Mouse (Mus musculus) thymus, postnatal 10 days (tissue): ENCODE measurements around the gene Rab23.

Experiments
- DNase-seq, 2 experiments: peaks; one replicate each; pipeline ENCODE4 v3.0.0; 2021; ENCODE audit warnings: low spot score in 2 of 2

Rab23 gene

DNA sequence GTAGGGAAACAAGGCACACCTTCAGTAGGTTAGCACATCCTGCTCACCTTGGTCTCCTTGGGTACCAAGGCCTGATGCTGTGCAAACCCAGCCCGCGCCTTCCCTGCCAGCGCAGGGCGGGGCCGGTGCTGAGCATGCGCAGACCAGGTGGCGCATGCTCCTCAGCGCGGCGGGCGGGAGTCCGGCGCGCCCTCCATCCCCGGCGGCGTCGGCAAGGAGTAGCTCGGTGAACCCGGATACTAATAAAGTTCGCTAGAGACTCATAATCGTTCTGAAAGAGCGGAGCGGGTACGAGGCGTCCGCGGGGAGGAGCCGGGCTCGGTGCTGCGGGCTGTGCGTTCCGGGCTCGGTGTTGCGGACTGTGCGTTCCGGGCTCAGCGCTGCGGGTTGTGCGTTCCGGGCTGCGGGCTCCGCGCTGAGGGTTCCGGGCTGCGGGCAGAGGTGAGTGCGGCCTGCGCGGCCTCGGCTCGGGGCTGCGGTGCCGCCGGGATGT, at the start of gene Rab23:
TSS of gene Rab23 (plus strand) at position 155 of the 493 bp plus-strand sequence.
- peak; percentile 43 to 69 for DNase-seq

DNA sequence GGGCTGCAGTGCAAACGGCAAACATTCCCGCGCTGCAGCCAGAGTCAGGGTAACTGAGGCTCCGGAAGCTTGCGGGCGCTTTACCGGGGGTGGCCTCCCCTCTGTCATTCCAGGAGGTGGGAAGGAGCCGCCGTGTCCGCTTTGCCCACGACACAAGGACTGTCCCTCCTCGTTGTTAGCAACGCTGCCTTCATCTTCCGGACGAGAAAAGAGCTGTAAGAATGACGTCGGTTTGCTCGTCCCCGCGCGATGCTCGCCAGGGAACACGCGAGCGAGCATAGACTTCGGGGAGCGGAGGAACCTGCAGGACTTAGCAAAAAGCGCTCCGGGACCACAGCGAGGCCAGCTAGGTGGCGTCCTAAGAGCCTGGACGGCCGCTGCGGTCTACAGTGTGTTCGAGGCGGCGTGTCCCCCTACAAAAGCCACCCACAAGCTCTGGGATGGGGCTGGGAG, 49.5 kb upstream of the Rab23 start:
- peak; percentile 41 to 48 for DNase-seq

DNA sequence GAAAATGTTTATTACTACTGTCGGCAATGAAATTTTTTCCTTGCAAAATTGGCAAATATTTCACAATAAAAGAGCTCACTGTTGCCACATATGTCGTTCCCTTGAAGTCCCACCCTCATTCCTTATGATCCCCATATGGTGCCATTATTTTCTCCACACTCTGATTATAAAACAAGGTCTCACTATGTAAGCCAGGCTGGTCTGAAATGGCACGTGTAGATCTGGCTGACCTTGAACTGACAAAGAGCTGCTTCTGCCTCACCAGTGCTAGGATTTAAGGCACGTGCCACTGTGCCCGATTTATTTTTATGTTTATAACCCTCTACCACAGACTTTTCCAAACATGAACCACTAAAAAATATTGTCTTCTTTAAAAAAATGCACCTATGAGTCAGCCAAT, 48.2 kb upstream of the Rab23 start:
- no peak for DNase-seq

DNA sequence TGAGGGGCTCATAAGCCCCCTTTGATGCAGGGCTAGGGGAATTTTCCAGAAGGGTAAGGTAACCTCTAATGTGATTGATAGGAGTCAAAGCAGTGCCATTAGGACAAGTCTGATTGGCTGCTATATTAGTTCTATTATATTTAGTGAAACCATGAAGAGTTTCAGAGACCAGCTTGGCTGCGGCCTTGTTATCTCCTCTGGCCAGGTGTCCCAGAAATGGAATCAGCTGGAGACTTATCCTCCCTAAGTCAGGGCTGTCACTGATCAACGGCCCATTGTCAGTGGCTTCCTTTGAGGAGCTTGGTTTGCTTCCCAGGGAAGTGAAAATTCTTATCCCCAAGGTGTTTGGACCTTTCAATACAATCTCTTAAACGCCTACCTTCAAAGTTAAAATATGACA, 47.6 kb upstream of the Rab23 start:
- no peak for DNase-seq

DNA sequence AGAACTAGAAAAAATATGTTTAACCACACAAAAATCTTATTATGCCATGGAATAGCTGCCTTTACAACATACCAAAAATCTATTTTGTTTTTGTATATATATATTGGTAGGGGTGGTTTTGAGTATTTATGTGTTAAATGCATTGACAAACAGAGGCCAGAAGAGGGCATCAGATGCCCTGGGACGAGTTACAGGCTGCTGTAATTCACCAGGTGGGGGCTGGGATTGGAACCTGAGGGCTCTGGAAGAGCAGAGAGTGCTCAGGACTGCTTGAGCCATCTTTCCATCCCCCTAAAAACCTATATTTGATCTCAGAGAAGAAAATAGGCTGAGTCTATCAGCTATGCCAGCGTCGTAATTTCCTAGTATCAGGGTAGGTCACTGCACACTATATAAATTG, 47.2 kb upstream of the Rab23 start:
- DNase-seq, result peak in 1 of 2 experiments; percentile 24

DNA sequence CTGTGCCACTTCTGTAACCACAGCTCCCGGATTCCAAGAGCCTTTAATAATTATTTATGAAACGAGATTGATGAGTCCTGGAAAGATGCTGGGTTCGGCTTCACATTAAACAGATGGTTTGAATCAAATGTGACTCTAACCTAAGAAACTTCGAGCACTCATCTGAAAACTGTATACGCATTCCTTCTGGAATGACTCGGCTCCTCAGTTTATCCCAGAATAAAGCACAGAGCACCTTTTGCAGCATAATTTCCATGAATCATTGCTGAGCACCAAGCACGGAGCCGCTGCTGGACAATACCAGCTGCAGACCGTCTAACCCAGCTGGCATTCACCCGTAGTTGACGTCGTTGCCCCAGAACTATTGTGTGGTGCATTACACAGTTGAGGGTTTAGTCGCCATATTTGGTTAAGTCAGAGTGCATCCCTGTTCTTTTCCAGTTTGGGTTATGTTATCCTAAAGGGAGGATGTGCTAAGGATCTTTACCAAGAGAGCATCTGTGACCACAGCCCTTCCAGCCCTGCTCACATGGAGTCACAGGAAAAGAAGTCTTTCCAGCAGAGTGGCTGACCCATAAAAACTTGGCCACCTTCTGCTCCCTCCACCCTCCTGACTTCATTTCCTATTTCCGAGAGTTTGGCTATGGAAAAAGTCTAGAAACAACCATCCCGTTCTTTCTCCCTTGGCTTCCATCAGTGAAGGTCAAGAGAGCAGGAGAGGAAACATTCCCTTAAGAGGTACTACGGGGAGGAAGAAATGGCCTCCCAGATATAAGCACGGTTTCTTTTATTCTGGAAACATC, 46.3 kb upstream of the Rab23 start:
- DNase-seq, result no peak

DNA sequence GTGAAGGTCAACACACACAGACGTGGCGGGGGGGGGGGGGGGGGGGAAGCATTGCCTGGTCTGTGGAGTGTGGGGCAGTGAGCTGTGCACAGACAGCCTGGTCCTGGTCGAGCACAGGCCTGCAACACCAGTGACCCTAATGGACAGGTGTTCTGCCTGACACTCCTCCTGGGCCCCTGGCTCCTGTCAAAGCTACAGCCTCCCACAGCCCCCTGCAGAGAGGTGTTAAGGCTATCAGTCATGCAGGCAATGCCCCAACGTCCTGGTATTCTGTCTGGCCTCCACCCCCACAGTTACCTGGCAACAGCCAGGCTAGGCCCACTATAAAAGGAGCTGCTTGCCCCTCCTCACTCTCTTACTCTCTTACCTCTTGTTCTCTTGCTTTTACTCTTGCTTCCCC, 39.3 kb upstream of the Rab23 start:
- DNase-seq, result no peak

DNA sequence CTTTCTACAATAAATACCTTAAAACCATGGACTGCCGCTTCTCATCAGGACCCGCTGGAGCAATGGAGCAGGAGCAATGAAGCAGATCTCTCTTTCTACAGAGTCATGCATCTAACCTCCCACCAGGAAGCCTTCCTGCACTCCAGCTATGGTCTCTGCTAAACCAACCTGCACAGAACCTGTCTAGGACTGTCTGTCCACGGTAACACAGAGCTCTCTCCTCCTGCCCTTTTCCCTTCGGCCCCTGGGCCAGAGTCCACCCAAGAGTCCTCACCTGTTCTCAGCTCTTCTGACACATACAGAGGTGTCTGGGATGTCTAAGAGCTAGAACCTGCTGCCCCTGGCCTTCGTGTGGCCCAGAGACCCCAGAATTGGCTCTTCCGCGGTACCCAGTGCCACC, 38.8 kb upstream of the Rab23 start:
- no peak for DNase-seq

DNA sequence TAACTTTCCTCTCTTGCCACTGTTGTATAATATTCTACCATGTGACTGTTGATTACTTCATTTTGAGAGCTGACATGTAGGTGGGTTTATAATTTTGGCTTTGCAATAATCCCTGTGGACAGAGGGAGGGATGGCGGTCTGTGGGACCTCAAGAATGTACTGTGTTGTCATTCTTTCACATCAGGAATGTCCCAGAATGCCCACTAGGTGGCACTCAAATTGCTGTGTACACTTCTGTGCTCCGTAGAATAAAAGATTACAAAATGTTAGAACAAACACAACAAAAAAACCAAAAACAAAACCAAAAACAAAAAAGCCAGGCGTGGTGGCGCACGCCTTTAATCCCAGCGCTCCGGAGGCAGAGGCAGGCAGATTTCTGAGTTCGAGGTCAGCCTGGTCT, 35.2 kb upstream of the Rab23 start:
- DNase-seq, result peak in 1 of 2 experiments; percentile 16

DNA sequence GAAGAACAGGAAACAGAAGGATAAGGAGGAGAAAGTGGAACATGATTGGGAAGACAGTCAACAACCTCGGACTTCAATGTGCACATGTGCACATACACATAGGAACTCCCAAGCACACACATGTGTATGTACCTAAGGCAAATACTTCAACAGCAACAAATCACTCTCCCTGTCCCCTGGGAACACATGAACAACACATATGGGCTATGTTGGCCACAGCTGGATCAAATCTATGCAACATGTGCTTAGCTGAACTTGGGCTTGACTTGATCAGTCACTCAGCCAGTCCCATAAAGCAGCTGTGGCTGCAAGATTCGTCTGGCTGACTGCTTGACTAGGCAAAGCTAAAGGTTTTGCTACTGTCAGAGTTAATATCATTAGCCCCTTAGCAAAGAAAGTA, 30.9 kb upstream of the Rab23 start:
- DNase-seq, result no peak

DNA sequence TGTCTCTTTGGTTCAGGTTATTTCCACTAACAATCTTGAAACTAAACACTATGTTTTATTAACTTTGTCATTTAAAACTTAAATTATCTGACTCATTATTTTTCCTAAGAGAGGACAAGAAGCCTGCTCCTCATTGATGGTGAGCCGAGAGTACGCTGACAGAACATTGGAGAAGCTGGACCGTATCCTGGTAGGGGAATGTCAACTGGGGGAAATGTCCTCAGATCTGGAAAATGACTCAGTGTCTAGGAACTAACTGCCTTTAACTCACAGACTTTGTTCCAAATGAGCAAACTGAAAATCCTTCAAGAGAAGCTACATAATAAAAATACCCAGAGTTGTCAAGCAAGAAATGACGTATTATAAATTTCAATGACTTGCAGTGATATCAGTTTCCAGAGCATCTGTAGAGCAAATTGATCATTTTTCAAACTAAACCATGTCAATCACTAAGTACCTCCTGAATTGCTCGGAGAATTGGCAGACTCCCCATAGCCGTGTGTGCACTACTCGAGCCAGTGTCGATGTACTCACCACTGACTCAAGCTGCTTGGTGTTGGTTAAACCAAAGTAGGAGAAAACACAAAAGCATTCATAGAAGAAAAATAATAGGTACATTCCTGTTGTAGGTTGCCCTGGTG, 30.1 kb upstream of the Rab23 start:
- DNase-seq, result no peak

DNA sequence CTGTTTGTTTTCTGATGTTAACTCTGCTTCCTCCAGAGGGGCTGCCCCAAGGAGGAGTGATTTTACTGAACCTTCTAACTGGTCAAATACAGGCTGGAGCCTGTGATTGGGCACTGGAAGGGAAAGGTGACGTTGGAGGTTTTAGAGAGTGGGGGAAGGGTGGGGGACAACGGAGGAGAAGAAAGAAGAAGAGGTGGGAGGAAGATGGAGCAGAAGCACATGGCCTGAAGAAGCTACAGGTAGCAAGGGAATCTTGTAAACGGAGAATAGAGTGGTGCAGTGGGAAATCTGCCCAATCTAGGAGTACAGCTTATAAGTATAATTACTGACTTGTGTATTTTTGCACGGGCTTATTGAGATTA, 29.6 kb upstream of the Rab23 start:
- no peak for DNase-seq

DNA sequence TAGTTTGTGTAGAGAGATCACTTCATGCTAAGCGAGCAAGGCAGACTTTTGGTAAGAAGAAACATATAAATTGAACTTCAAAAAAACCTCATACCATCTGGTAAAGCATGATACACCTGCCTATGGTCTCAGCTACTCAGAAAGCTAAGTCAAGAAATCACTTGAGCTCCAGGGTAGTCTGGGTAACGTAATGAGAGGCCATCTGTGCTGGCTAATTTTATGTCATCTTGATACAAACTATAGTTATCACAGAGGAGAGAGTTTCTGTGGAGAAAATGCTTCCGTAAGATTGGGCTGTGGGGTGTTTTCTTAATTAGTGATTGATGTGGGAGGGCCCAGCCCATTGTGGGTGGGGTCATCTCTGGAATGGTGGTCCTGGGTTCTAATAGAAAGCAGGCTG, 25.8 kb upstream of the Rab23 start:
- DNase-seq, result no peak

DNA sequence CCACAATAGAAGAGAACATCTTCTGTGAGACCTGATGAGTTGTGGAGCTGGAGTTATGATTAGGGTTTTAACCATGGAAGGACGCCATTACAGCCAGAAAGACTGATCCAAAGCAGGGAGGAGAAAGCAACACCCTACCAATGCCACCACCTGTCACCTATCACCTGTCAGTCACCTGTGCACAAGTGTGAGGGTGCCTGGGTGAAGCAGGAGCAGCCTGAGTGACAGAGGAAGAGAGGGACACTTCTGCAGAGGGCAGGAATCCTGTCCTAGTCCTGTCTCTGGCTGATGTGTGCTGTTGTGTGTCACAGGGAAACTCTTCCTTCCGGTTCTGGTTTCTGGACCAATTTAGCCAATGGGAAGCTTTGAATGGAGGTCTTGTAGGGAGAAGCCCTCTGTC, 23.7 kb upstream of the Rab23 start:
- no peak for DNase-seq

DNA sequence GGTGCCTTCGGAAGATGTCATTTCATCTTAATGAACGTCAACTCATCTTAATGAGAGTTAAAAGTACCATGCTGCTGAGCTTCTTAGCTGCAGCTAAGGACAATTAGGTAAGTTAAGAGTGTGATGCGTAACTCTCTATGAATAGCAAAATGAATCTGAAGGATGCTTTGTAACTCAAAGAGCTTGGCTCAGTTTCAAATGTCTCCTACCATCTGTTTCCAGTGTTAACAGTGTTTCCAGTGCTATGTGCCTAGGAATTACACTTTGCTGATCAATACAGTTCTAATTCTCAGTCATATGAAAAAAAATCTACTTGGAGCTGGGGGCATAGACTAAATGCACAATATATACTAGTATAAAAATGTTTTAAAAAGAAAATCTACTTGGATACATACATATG, 18.4 kb upstream of the Rab23 start:
- DNase-seq, result no peak

DNA sequence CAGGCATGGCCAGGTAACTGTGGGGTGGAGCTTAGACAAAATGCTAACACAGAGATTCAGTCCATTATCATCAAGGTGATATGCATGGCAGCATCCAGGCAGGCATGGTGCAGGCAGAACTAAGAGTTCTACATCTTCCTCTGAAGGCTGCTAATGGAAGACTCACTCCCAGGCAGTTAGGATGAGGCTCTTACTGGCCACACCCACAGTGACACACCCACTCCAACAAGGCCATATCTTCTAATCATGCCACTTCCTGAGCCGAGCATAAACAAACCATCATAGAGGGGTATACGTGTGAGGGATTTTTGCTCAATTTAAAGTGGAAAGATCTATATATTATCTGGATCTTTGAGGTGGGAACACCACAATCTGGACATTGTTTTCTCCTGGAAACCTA, 10.1 kb upstream of the Rab23 start:
- DNase-seq, result no peak

DNA sequence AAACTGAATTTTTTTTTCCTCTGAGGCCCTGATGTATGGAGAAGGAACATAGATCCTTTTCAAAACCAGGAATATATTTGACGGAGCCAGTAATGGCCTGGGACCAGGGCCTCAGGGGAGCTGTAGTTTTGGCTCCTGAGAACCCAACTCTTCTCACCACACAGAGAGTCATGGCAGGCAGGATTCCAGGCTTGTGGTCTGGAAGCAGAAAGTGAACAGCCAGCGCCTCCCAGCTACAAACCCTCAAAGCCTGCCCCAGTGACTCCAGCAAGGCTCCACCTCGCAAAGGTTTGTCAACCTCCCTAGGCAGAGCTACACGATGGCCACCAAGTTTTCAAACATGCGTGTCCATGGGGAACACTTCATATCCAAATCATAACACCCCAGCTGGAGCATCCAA, 7.7 kb upstream of the Rab23 start:
- no peak for DNase-seq

DNA sequence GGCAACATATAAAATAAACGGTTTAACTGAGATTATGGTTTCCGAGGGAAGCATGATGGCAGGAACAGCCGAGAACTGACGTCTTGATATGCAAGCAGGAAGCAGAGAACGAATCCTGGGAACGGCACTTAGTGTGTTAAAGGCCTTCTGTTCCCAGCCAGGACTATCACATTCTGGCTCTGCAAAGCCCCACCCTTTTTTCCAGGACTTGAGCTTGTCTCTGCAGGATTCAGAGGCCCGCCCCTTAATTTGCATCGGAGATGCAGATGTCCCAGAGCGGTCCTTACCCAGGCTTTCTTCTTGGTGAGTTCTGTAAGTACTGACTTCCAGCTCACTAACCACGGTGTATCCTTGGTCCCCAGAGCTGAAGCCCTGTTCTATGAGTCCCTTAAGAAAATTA, 4.9 kb upstream of the Rab23 start:
- DNase-seq, result no peak

DNA sequence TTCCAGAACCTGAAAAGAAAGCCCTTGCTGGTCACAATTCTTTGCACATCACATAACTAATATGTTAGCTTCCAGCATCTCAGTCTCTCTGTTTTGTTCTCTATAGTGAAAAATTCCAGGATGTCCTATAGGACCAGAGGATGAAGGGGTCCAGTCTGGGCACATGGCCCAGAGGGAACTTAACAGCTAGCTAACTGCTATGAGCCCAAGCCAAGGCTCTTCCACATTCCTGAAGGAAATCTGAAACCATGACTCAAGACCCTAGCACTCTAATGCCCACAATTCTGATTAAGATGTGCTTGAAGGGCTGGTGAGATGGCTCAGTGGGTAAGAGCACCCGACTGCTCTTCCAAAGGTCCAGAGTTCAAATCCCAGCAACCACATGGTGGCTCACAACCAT, 2.1 kb upstream of the Rab23 start:
- DNase-seq, result no peak

DNA sequence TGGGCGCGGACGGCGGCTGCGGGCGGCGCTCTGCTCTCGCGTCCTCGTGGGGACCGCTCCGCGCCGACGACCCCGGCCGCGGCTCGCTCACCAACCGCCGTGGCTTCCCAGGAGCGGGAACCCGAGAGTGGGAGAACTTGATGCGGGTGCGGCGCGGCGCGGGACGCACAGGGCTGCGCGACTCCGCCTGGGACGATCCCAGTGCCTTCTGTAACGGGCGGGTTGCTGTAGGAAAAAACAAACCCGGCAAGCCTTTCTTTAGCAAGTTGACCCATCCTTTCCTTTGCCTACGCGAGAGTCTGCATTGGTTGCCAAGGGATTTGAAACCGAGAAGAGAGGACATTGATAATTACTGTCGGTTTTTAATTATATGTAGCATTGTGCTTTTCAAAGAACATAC, 544 bp downstream of the Rab23 start:
- DNase-seq, result no peak

DNA sequence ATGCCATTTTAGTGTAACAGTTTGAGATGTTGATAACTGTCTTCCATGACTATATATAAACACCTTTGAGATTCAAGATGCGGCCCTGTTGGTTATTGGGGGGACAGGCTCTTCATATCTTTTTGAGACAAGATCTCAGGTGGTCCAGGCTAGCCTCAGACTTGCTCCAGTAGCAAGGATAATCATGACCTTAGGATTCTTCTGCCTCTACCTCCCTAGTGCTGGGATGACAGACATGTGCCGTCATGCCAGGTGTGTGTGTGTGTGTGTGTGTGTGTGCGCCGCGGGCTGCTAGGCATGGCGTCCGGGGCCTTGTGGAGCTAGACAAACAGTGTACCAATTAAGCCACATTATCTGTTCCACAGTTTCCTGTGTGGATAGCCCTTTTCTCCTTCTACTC, 1.3 kb downstream of the Rab23 start:
- DNase-seq, result no peak

DNA sequence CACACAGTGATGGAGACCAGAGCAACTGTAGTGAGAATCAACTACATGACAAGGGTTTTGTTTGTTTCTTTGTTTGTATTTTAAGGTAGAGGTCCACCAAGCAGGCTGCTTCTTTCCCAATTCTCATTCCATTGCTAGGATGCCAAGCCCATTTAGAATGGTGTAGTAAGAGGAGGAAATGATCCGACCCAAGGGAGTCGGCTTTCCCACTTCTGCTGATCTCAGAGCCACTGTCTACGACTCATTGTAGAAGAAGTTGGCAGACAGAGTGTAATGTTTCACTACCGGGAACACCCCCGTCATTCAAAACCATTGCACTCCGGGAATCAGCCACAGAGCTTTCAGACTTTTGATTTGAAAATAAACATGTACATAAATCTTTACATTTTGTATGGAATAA, 4.8 kb downstream of the Rab23 start:
- no peak for DNase-seq

DNA sequence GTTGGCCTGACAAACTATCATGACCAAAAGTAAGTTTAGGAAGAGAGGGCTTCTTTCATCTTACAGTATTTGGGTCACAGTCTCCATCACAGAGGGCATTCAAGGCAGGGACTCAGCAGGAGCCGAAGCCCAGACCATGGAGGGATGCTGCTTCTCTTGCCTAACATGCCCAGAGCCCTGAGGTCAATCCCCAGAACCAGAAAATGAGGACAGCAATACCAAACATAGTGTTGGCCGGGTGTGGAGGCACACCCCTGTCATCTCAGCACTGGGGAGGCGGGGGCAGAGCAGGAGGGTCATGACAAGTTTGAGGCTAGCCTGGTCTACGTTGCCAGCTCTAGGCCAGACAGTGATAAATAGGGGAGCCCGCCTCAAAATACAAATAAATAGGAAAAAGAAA, 5.4 kb downstream of the Rab23 start:
- DNase-seq, result no peak

DNA sequence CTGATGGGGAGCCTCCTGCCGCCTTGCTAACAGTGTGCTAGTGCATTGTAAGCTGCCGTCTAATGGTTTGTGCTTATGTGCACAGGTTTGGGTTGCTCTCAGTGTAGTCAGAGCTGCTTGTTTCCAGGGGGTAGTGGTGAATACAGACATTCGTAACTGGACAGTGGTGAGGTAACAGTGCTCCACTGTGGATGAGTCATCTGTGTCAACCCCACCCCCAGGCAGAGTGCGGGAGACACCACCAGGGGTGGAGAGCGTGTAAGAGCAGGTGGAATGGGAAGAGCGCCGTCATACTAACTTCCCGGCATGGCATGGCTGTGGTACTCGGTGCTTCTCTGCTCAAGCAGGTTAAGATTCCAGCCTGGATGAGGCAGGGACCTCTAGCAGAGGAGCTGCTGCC, 13.4 kb downstream of the Rab23 start:
- DNase-seq, result no peak
